Mouse (Mus musculus): Measurements from ENCODE around the gene Crp. TPM values are rescaled to one million over a fixed set of nuclear protein-coding genes. Genes with fewer than 3 reads are reported as not detected.

Crp gene
- not detected for polyA plus RNA-seq (2015; fragmentation: Illumina TruSeq; extraction: RNeasy Lipid Tissue Mini Kit (QIAGEN cat#74804); ENCODE audit: insufficient read depth, low replicate concordance)

DNA sequence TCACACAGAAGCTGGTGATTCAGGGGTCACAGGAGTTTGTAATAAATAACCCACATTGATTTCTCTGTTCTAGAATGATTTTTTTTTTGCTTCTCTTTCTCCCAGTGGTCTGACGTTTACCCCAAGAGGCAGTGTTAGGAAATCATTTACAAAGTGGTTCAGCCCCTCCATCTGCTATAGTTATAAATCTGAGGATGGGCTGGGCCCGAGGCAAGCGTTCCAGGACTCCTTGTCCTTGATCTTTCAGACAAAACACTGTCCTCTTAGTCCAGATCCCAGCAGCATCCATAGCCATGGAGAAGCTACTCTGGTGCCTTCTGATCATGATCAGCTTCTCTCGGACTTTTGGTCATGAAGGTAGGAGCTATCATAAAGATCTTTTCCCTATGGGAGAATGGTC lies at the start of gene Crp:
Gene Crp (plus strand): TSS at position 212 of the 400 bp plus-strand sequence.

Other genes with a start within 250 kb of the Crp start
- 9.1 TPM for gene Slamf9, start 222.7 kb upstream of the Crp start, polyA plus RNA-seq (2015; fragmentation: Illumina TruSeq; extraction: RNeasy Lipid Tissue Mini Kit (QIAGEN cat#74804); ENCODE audit: insufficient read depth, low replicate concordance)
- 3.2 TPM for gene Igsf9, start 216.3 kb upstream of the Crp start, polyA plus RNA-seq (2015; fragmentation: Illumina TruSeq; extraction: RNeasy Lipid Tissue Mini Kit (QIAGEN cat#74804); ENCODE audit: insufficient read depth, low replicate concordance)
- 194 TPM for gene Tagln2, start 198.0 kb upstream of the Crp start, polyA plus RNA-seq (2015; fragmentation: Illumina TruSeq; extraction: RNeasy Lipid Tissue Mini Kit (QIAGEN cat#74804); ENCODE audit: insufficient read depth, low replicate concordance)
- 0.50 TPM for gene Cfap45, start 177.3 kb upstream of the Crp start, polyA plus RNA-seq (2015; fragmentation: Illumina TruSeq; extraction: RNeasy Lipid Tissue Mini Kit (QIAGEN cat#74804); ENCODE audit: insufficient read depth, low replicate concordance)
- not detected for gene Vsig8, start 142.1 kb upstream of the Crp start, polyA plus RNA-seq (2015; fragmentation: Illumina TruSeq; extraction: RNeasy Lipid Tissue Mini Kit (QIAGEN cat#74804); ENCODE audit: insufficient read depth, low replicate concordance)
- gene Slamf8, start 107.5 kb upstream of the Crp start, polyA plus RNA-seq (2015; fragmentation: Illumina TruSeq; extraction: RNeasy Lipid Tissue Mini Kit (QIAGEN cat#74804); ENCODE audit: insufficient read depth, low replicate concordance) = 29.7 TPM
- gene Fcrl6, start 95.5 kb upstream of the Crp start, polyA plus RNA-seq (2015; fragmentation: Illumina TruSeq; extraction: RNeasy Lipid Tissue Mini Kit (QIAGEN cat#74804); ENCODE audit: insufficient read depth, low replicate concordance) = 0.19 TPM
- 4.1 TPM for gene Dusp23, start 65.1 kb upstream of the Crp start, polyA plus RNA-seq (2015; fragmentation: Illumina TruSeq; extraction: RNeasy Lipid Tissue Mini Kit (QIAGEN cat#74804); ENCODE audit: insufficient read depth, low replicate concordance)
- gene Apcs, start 197.0 kb downstream of the Crp start, polyA plus RNA-seq (2015; fragmentation: Illumina TruSeq; extraction: RNeasy Lipid Tissue Mini Kit (QIAGEN cat#74804); ENCODE audit: insufficient read depth, low replicate concordance) = not detected

All from spleen, adult 10 weeks (tissue).